Mouse (Mus musculus): ENCODE results near the gene Fam185a.

Fam185a gene

GRCm38 (mm10) chr5:21426666-21427065 lies 1.9 kb downstream of the Fam185a start:
- no peak for DNase-seq (ENCODE audit: low read depth, low spot score)

- DNase-seq (ENCODE audit: low read depth, low spot score): peak; percentile 67
These were observed 9.6 kb downstream of the Fam185a start for GRCm38 (mm10) chr5:21434148-21434929.

GRCm38 (mm10) chr5:21436471-21436975 lies 11.8 kb downstream of the Fam185a start:
- no peak for DNase-seq (ENCODE audit: low read depth, low spot score)

- DNase-seq (ENCODE audit: low read depth, low spot score): no peak
These were observed 13.7 kb downstream of the Fam185a start for GRCm38 (mm10) chr5:21438428-21438827.

- DNase-seq (ENCODE audit: low read depth, low spot score): no peak
These were observed 14.8 kb downstream of the Fam185a start for GRCm38 (mm10) chr5:21439446-21440110.

GRCm38 (mm10) chr5:21440833-21441530 lies 16.2 kb downstream of the Fam185a start:
- DNase-seq (ENCODE audit: low read depth, low spot score): no peak

GRCm38 (mm10) chr5:21467387-21467786 lies 42.6 kb downstream of the Fam185a start:
- no peak for DNase-seq (ENCODE audit: low read depth, low spot score)

GRCm38 (mm10) chr5:21468100-21468499 lies 43.3 kb downstream of the Fam185a start:
- DNase-seq (ENCODE audit: low read depth, low spot score): no peak

- DNase-seq (ENCODE audit: low read depth, low spot score): no peak
These were observed 53.7 kb downstream of the Fam185a start for GRCm38 (mm10) chr5:21478428-21478827.

- no peak for DNase-seq (ENCODE audit: low read depth, low spot score)
These were observed 55.0 kb downstream of the Fam185a start for GRCm38 (mm10) chr5:21479746-21480145.

- no peak for DNase-seq (ENCODE audit: low read depth, low spot score)
These were observed 56.8 kb downstream of the Fam185a start for GRCm38 (mm10) chr5:21481521-21481920.

GRCm38 (mm10) chr5:21482446-21483222 lies 57.9 kb downstream of the Fam185a start:
- DNase-seq (ENCODE audit: low read depth, low spot score): no peak

- DNase-seq (ENCODE audit: low read depth, low spot score): no peak
These were observed 58.5 kb downstream of the Fam185a start for GRCm38 (mm10) chr5:21483275-21483674.

GRCm38 (mm10) chr5:21485197-21485829 lies 60.6 kb downstream of the Fam185a start:
- DNase-seq (ENCODE audit: low read depth, low spot score): no peak

GRCm38 (mm10) chr5:21486798-21487197 lies 62.0 kb downstream of the Fam185a start:
- DNase-seq (ENCODE audit: low read depth, low spot score): no peak

- DNase-seq (ENCODE audit: low read depth, low spot score): no peak
These were observed 62.5 kb downstream of the Fam185a start for GRCm38 (mm10) chr5:21487306-21487705.

- no peak for DNase-seq (ENCODE audit: low read depth, low spot score)
These were observed 63.0 kb downstream of the Fam185a start for GRCm38 (mm10) chr5:21487716-21488115.

- DNase-seq (ENCODE audit: low read depth, low spot score): no peak
These were observed 63.7 kb downstream of the Fam185a start for GRCm38 (mm10) chr5:21488506-21488905.

GRCm38 (mm10) chr5:21489135-21489534 lies 64.4 kb downstream of the Fam185a start:
- no peak for DNase-seq (ENCODE audit: low read depth, low spot score)

GRCm38 (mm10) chr5:21491469-21491868 lies 66.7 kb downstream of the Fam185a start:
- no peak for DNase-seq (ENCODE audit: low read depth, low spot score)

GRCm38 (mm10) chr5:21492213-21492612 lies 67.5 kb downstream of the Fam185a start:
- DNase-seq (ENCODE audit: low read depth, low spot score): no peak
